Mouse (Mus musculus): ENCODE measurements at regions not wholly inside any gene's neighbourhood (a gene's known extent, or its start where the extent isn't known, plus 50 kb on each side); places are given as distances from the start of the nearest gene placed in this dataset.

- TF ChIP-seq POLR2A (IDR thresholded peaks at IDR 0.05; ENCODE audit: borderline replicate concordance, insufficient read depth, low read length) (no peak), CTCF (IDR thresholded peaks at IDR 0.05; ENCODE audit: borderline replicate concordance, insufficient read depth, low read depth, low read length) (no peak)
Observed at GRCm38 (mm10) chr2:148264111-148264730, 130.9 kb upstream of the Sstr4 start.
